Mouse (Mus musculus): ENCODE data around the gene Hrasls5.

The Hrasls5 gene

GRCm38 (mm10) chr19:7607690-7608201 is 4.6 kb upstream of the Hrasls5 start:
- no peak for DNase-seq

GRCm38 (mm10) chr19:7613151-7613550 is 810 bp downstream of the Hrasls5 start:
- no peak for DNase-seq

- no peak for DNase-seq
These were observed 4.0 kb downstream of the Hrasls5 start for GRCm38 (mm10) chr19:7616231-7616930.

GRCm38 (mm10) chr19:7617085-7617484 is 4.7 kb downstream of the Hrasls5 start:
- no peak for DNase-seq

- peak; percentile 50 for DNase-seq
These were observed 5.4 kb downstream of the Hrasls5 start for GRCm38 (mm10) chr19:7617696-7618095.

- no peak for DNase-seq
These were observed 20.7 kb downstream of the Hrasls5 start for GRCm38 (mm10) chr19:7633021-7633420.

- no peak for DNase-seq
These were observed 21.4 kb downstream of the Hrasls5 start for GRCm38 (mm10) chr19:7633786-7634185.

GRCm38 (mm10) chr19:7648913-7649666 is 36.7 kb downstream of the Hrasls5 start:
- no peak for DNase-seq

- DNase-seq = no peak
These were observed 59.7 kb downstream of the Hrasls5 start for GRCm38 (mm10) chr19:7672033-7672432.

GRCm38 (mm10) chr19:7687988-7688387 is 75.6 kb downstream of the Hrasls5 start:
- no peak for DNase-seq
